Mouse (Mus musculus): ENCODE measurements around the gene Kif20b.

The Kif20b gene

DNA sequence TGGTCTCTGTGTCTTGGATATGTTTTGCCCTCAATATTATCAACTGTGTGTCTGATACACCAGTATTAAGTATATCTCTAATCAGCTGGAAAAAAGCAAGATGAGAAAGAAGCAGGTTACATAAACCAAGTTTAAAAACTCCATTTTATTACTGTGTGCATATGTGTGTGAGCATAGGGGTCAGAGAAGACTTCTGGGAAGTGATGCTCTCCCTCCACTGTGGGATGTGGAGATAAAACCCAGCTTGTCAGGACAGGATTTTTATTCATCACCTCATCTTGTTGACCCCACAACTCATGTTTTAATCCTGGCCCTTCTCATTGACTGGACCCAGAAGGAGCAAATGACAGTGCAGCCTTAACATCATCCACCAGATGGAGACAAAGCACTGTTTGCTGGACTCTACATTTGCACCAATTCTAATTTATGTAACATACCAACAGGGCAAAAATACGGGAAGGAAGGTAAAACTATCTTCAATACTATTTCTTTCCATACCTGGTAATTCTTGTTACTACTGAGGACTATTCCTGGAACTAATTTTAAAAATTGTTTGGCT, 70.9 kb downstream of the Kif20b start:
- peak; percentile 48 for DNase-seq (ENCODE audit: low read depth, low spot score)
- Histone ChIP-seq H3K27me3 (ENCODE audit: control insufficient read depth, insufficient read depth, low read length, poor library complexity, severe bottlenecking) (no peaks in the 10 kb centered on the region), H3K36me3 (ENCODE audit: control insufficient read depth, insufficient read depth, low read length, poor library complexity, severe bottlenecking) (no peaks in the 10 kb centered on the region)

DNA sequence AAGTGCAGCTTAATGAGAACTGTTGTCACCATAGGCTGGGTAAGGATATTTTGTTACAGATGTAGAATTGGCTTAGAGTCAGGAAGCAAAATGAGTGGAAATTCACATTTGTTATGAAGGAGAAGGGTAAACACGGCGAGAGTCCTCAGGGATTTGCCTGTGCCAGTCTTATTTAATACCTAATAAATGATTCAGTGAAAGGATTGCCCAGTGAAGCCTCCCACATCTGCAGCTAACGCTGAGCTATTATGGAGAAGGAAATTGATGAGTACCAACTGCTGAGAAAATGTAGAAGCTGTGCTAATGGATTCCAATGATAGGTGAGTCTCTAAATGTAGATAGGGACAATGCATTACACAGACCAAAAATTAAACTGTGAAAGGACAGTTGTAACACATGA, 92.9 kb downstream of the Kif20b start:
- Histone ChIP-seq H3K36me3 (ENCODE audit: control insufficient read depth, insufficient read depth, low read length, poor library complexity, severe bottlenecking) (no peaks in the 10 kb centered on the region), H3K27me3 (ENCODE audit: control insufficient read depth, insufficient read depth, low read length, poor library complexity, severe bottlenecking) (no peaks in the 10 kb centered on the region)
- no peak for DNase-seq (ENCODE audit: low read depth, low spot score)

DNA sequence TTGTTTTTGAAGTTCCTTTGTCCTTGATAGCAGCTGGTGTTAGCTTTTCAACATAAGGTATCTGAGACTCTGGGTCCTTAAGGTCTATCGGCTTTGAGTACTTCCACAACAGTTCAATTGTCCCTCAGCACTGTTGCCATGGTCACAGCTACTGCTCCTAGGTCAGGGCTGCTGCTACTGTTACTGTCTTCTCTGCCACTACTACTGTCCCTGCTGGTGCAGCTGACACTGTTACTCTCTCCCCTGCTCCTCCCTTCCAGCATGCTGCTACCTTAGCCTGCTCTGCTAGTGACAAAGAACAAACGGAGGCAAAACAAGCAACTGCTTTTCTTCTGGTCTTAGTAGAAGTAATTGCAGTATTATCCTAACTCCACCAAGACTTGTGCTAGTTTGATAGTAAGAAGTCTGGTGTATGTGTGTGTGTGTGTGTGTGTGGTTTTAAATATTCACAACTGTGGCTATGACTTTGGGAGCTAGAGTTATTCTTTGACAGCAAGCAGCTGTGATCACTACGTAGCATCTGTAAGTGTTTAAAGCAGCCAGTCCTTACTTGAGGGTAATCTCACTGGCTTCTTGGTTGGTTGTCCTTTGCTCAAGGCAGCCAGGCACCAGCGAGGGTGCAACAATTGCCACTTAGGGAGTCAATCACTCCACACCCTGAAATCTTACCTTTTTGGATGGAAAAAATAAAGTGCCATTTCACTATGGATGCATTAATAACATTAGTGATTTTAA, 95.5 kb downstream of the Kif20b start:
- Histone ChIP-seq H3K36me3 (ENCODE audit: control insufficient read depth, insufficient read depth, low read length, poor library complexity, severe bottlenecking) (no peaks in the 10 kb centered on the region), H3K27me3 (ENCODE audit: control insufficient read depth, insufficient read depth, low read length, poor library complexity, severe bottlenecking) (no peaks in the 10 kb centered on the region)
- DNase-seq (ENCODE audit: low read depth, low spot score), result no peak

DNA sequence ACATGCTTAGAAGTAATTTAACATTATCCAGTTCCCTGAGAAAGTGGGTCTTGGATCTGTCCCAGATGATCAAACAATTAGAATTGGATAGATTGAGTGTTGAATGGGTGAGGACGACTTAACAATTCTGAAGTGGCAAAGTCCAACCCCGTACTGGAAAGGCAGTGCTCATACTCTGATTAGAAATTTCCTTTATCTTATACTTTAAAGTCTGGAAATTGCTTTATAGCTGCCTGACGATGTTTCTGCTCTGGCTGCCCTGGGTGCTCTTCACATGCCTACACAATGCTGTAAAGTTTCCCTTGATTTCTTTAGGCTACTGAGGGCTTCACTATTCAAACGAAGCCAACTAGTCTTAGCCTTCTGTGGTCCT, 96.0 kb downstream of the Kif20b start:
- DNase-seq (ENCODE audit: low read depth, low spot score), result no peak
- no peaks in the 10 kb centered on the region for H3K36me3 ChIP-seq (ENCODE audit: control insufficient read depth, insufficient read depth, low read length, poor library complexity, severe bottlenecking)

More for the DNA sequence above, 96.0 kb downstream of the Kif20b start:
- no peaks in the 10 kb centered on the region for H3K27me3 ChIP-seq (ENCODE audit: control insufficient read depth, insufficient read depth, low read length, poor library complexity, severe bottlenecking)
